Mouse (Mus musculus): ENCODE results near the gene Scd1.

DNA sequence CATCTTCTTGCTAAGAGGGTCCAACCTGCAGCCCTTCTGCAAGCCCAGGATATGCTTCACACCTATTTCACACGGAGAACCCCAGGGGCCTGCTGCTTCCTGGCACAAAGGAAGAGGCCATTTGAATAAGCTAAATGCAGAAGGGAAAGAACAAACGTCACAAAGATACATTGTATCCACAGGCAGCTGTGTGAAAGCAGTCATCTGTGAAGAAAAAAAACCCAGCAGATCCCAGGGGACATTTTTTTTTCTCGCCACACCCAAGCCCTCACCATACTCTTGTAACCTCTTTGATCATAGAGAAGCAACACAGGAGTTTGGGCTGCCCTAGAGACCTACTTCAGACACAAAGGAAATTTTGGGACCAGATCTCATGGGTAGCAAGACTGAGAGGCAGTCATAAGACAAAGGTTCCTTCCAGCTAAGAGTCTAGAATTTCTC lies 31.1 kb downstream of the Scd1 start:
- TF ChIP-seq CTCF (IDR thresholded peaks at IDR 0.05; ENCODE audit: low read depth) (no peak), EP300 (optimal IDR thresholded peaks at IDR 0.05) (no peak)

All from stomach, postnatal 0 days (tissue).